Mouse (Mus musculus) left cerebral cortex, adult 18-20 months (tissue): ENCODE measurements around the gene Blvrb. TPM values are rescaled to one million over a fixed set of nuclear protein-coding genes. Genes with fewer than 3 reads are reported as not detected.
A peak's percentile ranks its signal among the peaks of the same experiment; 100 is the strongest.

Experiments used
- DNase-seq, 2 experiments: peaks; one replicate each; pipeline ENCODE4 v3.0.0; 2021 to 2022; ENCODE audit warnings: low spot score in 2 of 2, mixed read lengths in 1 of 2
- total RNA-seq, 2 experiments: library from RNA; stranded (reverse); gene quantifications; 2 replicates each; pipeline ENCODE4 v1.2.3; 2021

Gene Blvrb
- total RNA-seq, 2 experiments from 2014 or later: 20.8 to 21.3 TPM

DNA sequence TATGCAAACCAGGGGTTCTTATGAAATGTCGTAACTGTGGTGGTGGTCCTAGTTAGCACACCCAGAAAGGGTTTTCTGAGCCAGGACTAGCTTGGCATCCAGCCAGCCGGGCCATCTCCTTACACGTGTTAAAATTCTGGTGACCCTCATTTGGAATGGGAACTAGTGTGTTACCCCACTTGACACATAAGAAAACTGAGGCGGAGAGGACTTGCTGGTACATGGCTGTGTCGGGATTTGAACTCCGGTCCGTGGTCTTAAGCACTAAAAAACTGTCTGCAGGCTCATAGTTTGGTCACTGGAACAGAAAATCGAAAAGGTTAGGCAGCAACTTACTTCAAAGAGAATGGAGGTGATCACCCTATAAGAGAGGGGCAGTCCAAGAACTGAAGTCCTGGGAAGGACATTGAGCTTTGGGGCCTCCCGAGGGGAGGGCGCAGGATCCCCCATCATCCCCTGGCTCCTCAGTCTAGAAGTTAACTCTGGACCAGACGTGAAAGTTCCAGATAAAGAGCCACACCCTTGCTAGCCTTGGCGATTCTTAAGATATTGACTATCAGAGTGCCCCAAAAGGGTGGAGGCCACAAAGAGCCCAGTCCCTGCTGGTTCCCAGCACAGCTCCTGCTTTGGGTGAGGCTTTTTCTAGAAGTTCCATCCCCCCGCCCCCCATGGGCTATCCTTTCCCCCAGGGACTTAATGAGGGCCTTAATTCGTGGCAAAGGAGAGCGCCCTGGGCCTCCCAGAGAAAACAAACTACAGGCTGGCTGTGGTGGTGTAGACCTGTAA, 836 bp downstream of the Blvrb start:
- DNase-seq: peak in 1 of 2 experiments; percentile 15

- DNase-seq: peak; percentile 47 to 76
Measured at GRCm38 (mm10) chr7:27449256-27449862, 1.6 kb downstream of the Blvrb start.

DNA sequence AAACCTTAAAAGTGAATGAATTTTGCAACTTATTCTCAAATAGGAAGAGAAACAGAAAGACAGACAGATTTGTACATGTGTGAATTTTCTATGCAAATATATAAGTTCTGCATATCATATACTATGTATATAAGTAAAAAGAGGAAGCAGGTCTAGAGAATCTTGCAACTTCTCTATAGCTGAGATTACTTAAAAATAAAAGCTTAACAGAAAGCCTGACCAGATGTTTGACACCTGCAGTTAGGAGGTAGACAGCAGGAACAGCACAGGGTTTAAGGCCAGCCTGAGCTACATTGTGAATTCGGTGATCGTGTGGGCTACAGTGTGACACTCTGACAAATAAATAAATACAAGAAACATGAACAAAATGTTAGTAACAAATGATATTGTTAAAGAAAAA, 3.6 kb downstream of the Blvrb start:
- no peak for DNase-seq

- no peak for DNase-seq
Measured at GRCm38 (mm10) chr7:27452206-27452770, 4.5 kb downstream of the Blvrb start.

GRCm38 (mm10) chr7:27454461-27455121, 6.8 kb downstream of the Blvrb start:
- no peak for DNase-seq

DNA sequence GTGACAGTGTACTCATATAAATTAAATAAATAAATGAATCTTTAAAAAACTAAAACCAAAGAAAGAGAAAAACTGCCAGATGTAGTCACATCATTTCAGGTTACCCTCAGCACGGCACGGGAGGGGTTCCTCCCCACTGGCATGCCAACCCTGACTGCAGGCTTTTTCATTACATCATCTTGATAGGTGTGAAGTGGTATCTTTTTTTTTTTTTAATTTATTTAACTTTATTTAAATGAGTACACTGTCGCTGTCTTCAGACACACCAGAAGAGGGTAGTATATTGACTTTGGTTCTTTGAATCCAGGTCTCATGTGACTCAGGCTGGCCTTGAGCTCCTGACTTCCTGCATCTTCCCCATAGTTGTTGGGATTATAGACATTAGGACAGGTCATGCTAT, 7.5 kb downstream of the Blvrb start:
- DNase-seq: no peak

GRCm38 (mm10) chr7:27458614-27459013, 10.8 kb downstream of the Blvrb start:
- no peak for DNase-seq

GRCm38 (mm10) chr7:27459640-27460039, 11.9 kb downstream of the Blvrb start:
- no peak for DNase-seq

- DNase-seq: no peak
Measured at GRCm38 (mm10) chr7:27460477-27460876, 12.7 kb downstream of the Blvrb start.

DNA sequence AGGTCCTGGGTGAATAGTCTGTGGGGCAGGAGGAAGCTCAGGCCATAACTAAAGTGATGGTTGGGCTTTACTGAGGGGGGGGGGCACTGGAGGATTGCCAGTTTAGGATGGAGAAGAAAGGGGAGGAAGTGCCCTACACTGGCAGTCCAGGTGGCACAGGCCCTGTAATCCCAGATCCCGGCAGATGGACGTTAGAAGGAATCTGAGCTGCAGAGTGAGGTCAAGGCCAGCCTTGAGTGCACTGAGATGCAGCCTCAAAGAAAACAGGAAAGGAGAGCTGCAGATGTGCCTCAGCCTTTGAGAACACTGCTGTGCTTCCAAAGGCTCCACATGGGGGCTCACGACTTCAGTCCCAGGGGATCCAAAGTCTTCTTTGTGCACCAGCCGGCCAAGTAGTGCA, 19.9 kb downstream of the Blvrb start:
- no peak for DNase-seq

GRCm38 (mm10) chr7:27471390-27472120, 23.8 kb downstream of the Blvrb start:
- no peak for DNase-seq

GRCm38 (mm10) chr7:27472596-27472995, 24.8 kb downstream of the Blvrb start:
- no peak for DNase-seq

DNA sequence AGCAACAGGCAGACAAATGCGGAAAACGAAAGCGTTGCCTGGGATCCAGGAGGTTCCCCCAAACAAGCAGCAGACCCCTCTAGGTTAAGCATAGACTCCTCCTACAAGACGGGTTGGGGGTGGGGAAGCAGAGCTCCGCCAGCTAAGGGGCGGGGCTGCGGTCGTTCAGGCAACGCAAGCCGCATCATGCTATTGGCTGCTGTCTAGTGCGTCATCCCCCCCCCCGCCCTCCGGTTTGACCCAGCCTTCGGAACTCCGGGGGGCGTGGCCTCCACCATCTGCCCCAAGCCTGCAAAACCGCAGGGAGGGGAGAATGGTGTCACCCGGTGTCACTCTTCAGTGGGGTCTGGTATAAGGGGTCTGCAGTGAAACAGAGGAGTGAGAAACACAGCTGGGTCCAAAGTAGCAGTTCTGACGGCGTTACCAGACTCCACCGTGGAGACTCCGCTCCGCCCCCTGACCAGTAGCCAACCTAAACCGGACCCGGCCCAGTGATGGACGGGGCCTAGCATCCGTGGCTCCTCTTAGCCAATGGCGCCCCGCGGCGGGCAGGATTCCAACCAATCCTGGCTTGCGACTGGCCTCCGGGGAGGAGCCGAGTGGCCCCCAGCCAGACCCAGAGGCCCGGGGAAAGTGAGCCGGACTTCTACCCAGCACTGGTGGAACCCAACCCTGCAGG, 25.5 kb downstream of the Blvrb start, which contains the start of gene Sertad3:
Sertad3 (plus strand) TSS at position 613 of the 679 bp plus-strand sequence.
- DNase-seq: peak; percentile 98 to 99

DNA sequence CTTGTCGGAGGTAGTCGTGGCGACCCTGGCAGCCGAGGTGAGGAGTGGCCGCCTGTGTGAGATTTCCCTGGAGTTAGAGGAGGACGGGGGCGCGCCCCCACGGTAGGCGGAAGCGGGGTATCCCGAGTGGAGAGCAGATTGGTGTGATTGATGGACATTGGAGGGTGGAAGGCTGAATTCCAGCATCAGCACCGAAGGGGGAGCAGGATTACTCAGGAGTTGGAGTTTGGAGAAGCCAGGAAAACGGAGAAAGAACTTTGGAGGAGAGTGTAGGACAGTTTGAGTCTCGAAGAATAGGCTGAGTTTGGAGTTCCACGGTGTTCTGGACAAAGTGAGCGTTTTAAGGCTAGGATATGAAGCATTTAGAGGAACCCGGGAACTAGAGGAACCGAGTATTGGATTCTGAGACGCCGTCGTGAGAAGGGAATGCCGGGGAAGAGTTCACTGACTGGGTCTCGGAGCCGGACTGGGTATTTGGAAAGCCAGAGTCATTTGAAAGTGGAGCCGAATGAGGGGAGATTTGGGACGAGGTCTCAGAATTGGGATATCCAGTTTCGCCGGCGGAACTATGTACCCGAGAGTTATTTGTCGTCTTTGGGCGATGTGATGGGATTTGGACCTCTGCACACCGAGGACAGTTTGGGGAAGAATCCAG, 26.2 kb downstream of the Blvrb start:
- no peak for DNase-seq

DNA sequence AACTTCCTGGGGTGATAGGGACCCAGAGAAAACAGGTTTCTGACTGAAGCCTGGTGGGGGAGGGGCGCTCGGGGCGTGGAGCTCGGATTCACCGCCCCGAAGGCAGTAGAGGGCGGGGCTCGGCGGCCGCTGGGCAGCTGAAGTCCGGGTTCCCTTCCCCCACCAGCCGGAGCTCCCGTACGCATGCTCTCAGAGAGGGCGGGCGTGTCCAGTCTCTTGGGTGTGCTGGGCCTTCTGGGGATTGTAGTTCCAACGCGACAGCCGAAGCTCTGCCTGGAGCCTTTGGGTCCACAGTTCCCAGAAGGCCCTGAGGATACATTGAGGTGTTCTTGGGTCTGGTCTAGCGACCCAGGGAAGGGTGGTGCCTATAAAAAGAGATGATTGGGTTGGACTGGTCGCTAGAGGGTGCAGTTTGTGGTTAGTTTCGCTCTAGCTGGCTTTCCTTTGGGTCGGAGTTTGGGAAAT, 26.7 kb downstream of the Blvrb start:
- DNase-seq: peak; percentile 97

DNA sequence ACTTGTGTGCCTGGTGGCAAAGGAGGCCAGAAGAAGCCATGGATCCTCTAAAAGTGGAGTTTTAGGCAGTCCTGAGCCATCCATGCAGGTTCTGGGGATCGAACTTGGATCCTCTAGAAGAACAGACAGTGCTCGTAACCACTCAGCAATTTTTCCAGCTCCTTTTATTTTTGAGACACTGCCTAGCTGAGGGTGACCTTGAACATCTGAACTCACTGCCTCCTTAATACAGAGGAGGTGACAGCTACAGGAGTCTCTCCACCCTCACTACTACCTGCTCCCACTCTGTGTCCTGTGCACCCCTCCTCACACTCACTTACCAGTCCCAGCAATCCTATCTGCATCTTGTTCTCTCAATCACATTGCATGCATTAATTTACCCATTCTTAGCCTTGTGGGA, 27.8 kb downstream of the Blvrb start:
- no peak for DNase-seq

- DNase-seq: no peak
Measured at GRCm38 (mm10) chr7:27476098-27476635, 28.4 kb downstream of the Blvrb start.

DNA sequence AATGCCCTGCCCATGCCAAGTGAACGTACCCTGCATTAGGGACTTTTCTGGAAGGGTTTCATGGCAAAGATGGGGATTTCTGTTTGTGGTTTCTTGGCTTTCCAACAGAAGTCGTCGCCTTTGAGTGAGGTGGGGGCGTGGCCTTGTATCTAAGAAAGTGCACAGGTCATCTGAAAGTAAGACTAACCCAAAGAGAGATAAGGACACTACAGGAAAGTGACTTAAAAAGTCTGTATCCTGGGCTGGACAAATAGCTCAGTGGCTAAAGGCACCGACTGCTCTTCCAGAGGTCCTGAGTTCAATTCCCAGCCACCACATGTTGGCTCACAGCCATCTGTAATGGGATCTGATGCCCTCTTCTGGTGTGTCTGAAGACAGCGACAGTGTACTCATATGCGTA, 30.8 kb downstream of the Blvrb start:
- no peak for DNase-seq

DNA sequence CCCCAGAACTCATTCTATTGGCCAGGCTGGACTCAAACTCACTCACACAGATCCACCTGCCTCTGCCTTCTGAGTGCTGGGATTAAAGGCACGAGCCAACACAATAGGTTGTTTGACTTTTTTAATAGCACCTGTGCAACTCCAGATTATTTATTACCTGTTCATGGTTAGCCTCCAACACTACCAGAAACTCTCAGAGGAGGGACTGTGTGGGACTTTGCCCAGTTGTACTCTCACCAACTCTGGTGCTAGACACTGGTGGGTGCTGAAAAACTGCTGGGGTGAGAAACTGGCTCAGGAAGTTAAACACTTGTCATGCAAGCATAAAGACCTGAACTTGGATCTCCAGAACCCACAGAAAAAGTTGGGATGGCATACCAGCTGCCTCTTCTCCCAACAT, 32.0 kb downstream of the Blvrb start:
- no peak for DNase-seq

DNA sequence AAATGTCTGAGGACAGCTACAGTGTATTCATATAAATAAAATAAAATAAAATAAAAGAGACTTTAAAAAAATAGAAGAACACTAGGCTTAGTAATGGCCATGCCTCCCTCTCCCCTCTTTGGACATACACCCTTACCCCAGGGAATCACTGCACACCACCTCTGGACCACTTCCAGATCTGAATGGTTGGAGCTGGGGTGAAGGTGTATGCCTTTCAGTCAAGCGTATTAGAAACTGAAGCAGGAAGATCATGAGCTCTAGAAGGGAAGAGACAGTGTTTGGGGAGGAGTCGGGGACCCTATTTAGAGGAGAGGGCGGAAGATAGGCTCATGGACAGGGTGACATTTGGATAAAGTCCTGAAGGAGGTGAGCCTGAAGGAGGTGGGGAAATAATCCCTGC, 32.7 kb downstream of the Blvrb start:
- DNase-seq: no peak
